Mouse (Mus musculus) spleen, adult 12 weeks (tissue): ENCODE data around the gene Ctse.

Experiments used
- DNase-seq: peaks from one replicate; pipeline ENCODE4 v3.0.0; 2022; ENCODE audit warnings: low spot score

The Ctse gene

DNA sequence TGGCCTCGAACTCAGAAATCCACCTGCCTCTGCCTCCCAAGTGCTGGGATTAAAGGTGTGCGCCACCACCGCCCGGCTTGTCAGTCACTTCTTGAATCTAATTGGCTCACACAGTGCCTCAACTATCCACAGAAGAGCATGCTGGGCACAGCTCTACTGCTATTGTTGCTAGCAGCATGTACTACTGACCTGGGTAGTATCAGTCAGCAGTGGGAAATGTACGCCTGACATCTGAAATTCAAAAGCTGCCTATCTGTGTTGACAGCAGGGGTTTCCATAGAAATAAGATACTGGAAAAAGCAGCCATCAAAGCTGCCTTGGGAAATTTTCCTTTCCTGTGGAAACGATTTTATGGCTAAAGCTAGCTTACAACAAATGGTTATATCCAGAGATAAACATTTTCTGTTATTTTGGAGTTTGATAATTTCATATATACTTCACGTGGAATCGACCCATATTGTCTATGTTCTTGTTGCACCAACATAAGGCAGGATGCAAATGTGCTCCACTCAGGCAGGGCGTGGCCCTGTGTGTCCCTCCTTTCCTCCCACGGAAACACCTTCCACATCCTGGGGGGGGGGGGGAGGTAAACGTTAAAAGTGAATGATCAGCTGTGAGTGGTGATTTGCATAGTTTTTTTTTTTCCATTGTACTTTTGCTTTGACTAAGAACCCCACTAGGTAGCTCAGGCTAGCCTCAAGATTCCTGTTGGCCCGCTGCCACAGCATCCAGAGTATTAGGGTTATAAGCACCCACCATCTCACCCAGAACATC lies 14.8 kb downstream of the Ctse start:
- no peak for DNase-seq

DNA sequence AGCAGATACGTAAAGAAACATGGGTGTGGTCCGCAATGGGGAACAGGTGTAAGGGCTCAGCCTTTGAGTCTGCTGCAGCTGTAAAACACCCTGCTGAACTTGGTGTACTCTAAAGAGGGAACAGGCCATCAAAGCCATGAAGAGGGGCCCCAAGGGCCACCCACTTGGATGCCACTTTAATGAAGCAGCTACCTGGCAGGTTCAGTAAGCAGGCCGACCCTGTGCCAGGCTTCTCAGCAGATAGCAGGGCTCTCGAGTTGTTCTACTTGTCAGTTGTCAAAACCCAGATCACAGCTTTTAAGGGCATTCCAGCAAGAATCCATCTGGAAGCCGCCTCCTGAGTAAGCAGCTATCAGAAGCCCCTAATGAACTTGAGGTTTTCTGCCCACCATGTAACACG lies 17.5 kb downstream of the Ctse start:
- no peak for DNase-seq

DNA sequence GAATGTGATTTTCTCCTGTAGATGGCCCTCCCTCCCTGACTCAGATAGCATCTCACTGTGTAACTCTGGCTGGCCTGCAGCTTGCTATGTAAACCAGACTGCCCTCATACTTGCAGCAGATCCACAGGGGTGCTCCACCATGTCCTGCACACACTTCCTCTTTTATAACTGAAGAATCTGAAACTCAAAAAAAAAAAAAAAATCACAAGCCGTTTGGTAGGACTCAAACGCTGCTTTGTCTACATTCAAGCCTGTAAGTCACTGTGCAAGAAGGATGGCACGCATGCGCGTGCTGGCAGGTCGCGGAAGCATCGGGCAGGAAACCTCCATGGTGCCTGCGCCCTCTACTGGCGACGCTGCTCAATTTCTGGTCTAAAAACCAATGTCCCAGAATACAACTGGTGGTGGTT lies 19.8 kb downstream of the Ctse start:
- DNase-seq: peak; percentile 85

DNA sequence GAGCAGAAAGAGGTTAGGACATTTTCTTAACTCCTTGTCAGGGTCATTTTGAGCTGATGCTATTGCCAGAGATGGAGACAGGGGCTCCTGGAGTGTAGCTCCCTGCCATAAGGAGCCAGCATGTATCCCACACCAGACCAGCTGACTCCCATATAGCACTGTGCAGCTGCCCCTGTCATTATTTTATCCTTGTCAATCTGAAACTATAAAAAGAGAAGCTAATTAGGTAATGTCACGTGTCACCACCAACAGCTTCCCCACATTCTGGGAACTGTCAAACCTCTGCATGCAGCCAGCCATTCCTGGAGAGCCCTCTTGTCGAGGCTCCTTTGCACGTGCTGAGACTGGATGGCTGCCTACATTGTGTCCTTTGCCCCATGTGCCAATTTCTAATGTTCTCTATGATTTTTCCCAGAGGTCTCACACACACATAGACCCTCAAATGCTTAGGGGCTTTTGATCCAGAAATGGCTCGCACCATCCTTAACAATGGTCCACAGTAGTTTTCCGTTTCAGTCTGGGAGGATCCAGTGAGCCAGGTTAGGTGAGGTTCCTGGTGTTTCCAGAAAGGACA lies 21.5 kb downstream of the Ctse start:
- DNase-seq: no peak

DNA sequence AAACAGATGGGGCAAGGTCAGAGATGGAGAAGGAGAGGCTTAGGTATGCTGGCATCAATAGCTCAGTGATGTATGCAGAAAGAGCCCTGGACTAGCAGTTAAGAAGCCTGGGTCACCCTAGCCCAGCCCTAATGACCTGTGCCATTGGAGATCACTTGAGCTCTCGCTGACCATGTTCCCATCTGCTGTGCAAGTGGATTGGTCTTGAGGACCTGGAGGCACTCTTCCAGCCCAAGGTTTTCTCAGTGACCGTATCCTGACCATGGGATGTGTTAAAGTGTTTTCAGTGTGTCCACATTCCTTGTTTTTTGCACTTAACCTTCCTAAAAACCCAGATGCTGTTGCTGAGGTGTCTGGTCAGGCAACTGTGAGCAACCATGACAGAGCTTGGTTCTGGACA lies 22.2 kb downstream of the Ctse start:
- DNase-seq: no peak

DNA sequence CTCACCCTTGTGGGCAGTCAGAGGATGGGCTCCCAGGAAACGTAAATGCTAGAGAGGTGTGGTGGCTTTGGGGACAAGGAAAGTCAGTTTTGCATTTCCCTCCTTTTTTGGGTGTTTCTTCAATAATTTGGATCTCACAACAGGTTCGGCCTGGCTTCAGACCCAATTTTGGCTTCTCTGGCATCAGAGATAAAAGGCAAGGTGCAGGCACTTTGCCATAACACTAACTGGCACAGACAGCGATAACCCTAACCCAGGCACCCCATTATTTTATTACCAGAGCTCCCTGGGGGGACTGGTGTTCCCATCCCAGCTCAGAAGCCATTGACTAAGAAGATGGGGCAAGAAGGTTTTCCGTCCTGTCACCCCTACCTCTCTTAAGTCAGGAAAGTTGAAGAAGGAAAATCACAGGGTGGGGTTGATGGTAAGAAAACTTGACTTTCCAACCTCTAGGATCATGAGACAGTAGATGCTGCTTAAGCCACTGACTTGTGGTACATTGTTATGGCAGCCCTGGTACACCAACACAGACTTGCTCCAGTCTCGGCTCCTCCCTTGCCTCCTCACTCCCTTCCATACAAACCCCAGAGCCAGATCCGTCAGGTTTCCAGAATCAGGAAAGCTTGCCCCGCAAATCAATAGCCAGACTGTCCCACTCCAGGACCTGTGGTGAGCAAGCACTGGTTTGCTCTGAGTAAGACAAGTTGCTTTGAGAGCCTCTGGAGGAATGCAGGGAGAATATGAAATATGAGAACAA lies 22.8 kb downstream of the Ctse start:
- peak; percentile 58 for DNase-seq

DNA sequence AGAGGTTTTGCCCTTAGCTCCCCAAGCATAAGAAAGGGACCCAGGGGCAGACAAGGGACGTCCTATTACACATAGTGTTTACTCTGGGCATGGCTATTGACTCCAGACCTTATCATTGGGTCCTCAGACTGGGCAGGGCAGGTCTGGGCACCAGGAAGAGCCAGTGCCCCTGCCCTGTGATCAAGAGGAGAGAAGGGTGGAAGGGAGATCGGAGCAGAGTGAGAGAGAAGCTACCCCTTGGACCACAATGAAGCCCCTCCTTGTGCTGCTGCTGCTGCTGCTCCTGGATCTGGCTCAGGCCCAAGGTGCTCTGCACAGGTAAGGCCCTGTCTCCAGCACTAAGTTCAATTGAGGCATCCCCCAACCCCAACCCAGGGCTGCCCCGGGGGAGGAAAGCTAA lies 23.6 kb downstream of the Ctse start:
- no peak for DNase-seq

DNA sequence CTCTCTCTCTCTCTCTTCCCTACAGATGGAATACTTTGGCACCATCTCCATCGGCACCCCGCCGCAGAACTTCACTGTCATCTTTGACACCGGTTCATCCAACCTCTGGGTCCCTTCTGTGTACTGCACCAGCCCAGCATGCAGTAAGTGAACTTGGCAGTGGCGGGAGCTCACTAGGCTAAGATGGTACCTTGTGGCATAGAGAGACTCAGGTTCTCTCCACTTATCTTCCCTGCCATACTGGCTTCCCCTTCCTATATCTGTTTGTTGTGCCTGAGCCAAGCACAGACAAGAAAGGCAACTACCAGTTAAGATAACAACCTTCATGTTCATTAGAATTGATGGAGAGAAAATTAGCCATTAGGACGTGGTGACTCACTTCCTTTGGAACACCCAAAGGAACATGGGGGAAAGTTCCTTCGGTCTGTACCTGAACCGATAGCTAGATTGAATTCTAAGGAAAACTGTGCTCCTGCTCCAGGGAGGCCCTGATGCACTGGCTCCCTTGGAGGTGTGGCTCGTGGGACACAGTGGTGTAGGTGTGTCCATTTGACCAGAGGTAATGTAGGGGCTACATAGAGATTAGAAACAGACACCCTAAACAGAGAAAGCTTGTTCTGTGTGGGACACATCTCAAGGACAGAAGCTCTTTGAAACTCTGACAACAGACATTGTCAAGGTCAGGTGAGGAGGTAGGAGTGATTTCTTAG lies 25.3 kb downstream of the Ctse start:
- no peak for DNase-seq

DNA sequence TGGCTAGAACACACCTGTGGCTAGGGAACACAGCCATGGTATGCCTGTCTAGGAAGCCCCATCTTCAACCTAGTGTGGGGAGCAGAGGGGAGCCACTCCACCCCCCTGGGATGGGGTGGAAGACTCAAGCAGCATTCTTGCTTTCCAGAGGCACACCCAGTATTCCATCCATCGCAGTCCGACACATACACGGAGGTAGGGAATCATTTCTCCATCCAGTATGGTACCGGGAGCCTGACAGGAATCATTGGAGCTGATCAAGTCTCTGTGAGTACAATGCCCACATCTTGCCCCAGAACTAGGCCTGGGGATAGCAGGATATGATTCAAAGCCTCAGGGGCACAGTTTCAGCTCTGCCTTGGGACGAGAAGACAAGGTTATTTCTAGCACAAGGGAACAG lies 26.0 kb downstream of the Ctse start:
- DNase-seq: no peak

DNA sequence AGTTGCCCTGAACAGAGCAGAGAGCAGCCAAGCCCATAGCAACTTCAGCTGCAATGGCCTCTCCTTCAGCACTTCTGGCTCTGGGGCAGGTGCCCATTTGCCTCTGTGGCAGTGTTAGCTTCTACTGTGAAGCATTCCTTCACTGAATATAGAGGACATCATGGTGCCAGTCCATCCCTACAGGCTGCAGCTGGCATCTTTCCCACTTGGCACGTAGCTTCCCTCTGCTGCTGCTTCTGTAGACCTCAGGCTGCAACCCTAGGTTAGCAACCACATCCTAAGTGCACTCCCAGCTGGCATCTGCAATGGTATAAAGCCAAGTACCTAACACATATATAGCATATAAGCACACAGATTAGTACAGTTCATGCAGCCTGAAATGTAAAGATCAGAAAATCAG lies 27.8 kb downstream of the Ctse start:
- peak; percentile 0 for DNase-seq

DNA sequence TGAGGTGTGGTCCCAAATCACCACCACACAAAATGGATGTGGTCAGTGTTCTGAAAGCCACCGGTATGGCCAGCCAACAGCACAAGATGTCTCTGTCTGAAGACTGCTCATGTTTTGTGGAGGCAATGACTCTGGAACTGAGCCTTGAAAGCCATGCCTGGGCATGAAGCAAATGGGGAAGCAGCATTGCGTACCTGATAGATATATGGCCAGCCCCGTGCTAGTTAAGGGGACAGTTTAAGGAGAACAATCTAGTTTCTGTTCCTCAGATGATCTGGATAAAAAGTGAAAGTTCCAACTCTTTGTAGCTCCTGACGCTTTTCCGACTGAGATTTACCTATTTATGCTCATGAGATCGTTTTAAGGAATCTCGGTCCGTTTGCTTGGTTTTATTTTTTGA lies 33.0 kb downstream of the Ctse start:
- DNase-seq: no peak

DNA sequence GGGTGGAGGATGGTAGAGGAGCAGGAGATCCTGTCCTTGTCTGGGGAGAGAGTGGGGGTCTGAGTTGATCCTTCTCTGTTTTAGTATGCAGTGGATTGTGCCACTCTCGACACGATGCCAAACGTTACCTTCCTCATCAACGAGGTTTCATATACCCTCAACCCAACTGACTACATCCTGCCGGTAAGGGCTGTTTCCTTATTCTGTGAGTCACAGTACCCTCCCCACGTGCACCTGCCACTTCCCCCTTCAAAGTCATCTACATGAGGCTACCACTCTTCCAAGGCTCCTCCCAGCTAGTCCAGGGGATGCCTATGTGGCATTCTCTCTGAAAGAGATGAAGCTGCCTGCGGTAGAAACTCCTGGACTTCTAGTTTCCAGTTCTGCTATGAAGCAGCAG lies 34.3 kb downstream of the Ctse start:
- no peak for DNase-seq

DNA sequence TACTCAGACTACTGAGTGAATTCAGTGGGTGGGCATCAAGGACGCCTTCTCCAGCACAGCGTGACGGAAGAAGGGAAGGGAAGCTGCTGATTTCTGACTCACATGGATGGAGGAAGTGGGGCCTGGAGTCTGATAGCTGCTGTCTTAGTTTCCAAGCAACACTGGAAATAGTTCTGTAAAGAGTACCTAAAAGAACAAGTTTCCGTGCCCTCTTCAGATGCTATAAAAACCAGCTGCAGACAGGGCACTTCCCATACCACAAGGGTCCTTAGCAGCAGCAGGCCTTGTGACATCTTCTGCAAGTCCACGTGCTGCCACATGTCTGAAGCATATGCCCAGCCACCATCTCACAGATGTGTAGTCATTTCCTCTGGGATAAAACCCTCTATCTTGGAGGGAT lies 41.5 kb downstream of the Ctse start:
- DNase-seq: no peak

DNA sequence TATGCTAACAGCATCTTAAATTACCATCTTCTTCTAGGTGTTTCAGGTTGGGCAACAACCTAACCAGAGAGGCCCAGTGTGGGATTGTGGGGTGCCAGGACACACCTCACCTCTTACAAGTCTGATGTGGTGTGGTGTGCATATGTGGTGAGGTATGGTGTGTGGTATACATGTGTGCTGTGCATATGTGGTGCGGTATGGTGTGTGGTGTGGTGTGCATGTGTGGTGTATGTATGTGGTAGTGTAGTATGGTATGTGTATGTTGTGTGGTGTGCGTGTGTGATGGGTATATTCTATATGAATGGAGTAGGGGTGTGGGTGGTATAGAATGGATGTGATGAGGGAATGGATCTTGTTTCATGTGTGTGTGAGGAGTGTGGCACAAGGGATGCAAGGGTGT lies 49.6 kb downstream of the Ctse start:
- DNase-seq: no peak

DNA sequence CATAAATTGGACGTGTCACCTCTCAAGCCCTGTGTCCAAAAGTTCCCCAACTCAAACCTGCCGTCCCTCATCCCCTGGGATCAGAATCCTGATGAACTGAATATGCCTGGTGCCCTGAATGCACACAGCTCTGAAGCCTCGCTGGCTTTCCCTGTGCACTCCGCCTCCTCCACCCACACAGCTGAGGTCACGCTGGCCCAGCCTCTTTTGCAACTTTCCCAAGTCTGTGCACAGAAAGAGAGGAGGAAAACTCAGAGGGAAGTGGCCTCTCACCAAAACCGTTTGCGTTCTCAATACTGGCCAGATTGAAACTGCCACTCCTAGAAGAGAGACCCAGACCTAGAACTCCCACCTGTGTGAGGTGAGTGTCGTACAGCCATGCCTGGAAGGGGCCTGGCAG lies 50.4 kb downstream of the Ctse start, which contains the start of gene Rab7b:
Gene Rab7b, plus strand, starts transcription at position 221 of the 400 bp plus-strand sequence.
- no peak for DNase-seq

DNA sequence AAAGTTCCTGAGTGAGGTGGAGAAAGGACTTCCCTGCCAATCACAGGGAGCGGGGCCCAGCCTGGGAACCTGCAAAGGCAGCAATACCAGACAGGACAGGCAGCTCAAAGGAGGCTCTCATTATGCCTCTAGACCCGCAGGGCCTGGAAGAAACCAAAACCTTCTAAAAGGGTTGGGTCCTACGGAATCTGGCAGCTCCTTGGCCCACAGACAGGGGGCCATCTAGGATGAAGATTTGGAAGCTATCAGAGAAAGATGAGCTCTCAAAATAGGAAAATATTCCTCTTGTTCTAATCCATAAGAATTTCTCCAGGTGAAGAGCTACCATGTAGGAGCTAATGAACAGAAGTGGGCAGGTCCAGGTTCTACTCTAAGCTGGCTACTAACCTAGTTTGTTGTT lies 50.9 kb downstream of the Ctse start:
- DNase-seq: no peak

DNA sequence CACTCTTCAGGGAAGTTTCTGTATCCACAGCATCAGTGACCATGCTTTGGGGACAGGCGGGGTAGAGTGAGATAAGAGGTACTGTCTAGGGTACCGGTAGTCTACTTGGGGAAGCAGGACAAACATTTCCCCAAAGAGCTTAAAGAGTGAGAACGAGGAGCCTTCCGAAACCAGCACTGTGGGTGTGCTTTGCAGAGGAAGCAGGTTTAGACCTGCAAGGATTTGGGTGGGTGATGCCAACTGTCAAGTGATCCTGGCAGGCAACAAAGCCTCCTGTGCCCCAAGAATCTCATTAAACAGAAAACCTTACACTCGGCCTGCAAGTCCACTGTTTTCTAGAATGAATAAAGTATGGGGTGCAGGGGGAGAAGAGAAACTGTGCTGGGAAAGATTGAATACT lies 51.8 kb downstream of the Ctse start:
- no peak for DNase-seq

DNA sequence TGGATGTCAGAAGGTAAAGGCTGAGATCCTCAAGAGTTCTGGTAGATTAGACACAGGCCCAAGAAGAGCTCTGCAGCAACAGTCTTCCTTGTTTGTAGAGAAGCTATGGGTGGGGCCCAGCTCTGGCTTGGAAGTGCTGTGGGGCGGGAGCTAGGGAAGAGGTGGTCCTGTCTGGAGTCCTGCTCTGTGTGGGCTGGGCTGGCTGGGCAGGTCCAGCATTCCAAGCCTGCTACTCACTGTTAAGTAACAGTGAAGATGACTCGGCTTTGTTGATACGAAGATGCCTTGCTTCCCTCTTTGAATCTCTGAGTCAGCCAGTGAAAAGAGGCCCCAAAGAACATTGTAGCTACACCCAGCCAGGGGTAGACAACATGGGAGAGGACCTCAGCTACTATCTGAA lies 52.3 kb downstream of the Ctse start:
- DNase-seq: no peak

DNA sequence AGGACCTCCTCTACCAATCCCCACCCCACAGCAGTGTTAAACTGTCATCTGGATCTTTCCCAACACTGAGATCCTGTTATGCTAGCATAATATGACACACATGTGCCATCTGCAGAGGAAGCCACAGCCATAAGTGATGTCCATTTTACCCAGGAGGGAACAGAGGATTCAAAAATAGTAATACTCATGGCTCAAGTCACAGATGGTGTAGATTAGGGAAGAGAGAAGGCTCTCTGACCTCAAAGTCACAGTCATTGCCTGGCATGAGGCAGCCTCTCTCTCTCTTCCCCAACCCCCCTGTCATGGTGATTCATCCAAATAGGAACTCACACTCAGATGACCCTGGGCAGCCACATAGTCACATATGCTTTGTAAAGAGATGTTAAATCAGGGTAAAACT lies 53.2 kb downstream of the Ctse start:
- no peak for DNase-seq

DNA sequence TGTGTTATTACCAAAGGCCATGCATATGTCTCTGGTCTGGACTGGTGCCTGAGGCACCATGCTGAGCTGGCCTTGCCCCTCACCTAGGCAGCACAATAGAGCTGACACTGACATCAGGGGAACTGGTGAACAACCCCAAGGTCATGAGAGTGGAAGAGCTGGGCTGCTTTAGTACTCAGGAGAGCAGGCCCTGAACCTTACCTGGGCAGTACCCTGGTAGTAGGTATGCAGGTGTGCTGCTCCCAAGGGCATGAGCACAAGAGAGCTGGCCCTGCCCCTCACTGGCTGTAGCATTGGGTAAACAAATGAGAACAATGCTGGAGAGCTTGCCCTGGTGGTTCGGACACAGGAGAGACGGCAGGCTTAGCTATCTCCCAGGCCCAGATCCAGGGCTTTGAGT lies 57.2 kb downstream of the Ctse start:
- no peak for DNase-seq

DNA sequence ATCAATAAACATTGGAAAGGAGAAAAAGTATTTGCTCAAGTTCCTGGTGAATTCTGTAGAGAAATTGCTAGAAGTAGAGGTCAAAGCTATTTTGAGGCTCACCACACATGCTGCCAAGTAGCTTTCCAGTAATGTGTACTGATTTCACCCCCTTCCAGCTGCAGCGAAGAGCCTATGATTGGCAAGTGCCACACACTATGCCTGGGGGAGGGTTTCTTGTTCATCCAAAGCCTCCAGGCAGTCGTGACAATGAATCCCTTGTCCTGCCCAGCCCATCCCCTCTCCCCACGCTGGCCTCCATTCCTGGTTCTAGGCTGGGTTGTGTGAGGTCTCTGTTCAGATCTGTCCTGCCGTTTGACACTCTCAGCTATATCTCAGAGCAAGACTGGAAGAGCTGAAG lies 58.2 kb downstream of the Ctse start:
- no peak for DNase-seq

DNA sequence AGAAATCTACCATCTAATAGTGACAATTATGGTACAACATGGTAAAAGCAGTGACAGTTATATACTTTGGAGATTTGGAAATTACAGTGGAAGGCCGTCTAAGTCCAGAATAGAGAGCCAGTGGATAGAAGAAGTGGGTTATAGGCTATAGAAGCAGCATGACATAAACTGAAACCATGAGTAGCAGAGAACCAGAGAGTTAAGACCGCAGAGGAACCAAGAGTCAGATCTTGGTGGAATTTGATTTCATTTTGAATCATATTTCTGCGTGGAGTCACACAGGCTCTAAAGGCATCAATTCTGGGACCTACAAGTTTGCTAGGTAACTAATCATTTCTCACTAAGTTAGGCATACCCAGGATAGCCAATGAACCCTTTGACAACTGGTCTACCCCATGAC lies 60.7 kb downstream of the Ctse start:
- no peak for DNase-seq

DNA sequence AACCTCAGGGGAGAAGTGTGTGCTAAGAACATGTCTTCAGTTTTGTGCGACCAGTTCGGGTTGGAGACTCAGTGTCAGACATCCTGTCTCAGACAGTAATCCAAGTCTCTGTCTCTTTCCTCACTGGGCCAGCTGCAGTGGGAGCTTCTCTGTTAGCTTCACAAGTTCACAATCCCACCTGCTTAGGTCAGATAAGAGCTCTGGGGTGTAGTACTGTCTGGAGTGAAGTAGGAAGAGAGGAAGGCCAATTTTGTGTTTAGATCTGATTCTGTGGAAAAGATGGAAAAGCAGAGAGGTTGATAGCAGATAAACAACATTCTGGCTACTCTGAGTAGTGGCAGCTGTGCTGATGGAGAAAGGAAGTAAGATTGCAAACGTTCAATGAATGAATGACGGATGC lies 61.5 kb downstream of the Ctse start:
- no peak for DNase-seq
